Mouse (Mus musculus) erythroblast, embryonic 14.5 days (primary cell): ENCODE data around the gene Fam214a.

Source experiments
- GATA1 ChIP-seq: IDR thresholded peaks from 2 replicates; pipeline ENCODE4 v1.6.1; 2012; ENCODE audit warnings: low read length, inconsistent platforms, mixed read lengths
- TAL1 ChIP-seq: IDR thresholded peaks from 3 replicates; pipeline ENCODE4 v1.6.1; 2012; ENCODE audit warnings: low read length, inconsistent platforms, mixed read lengths

DNA sequence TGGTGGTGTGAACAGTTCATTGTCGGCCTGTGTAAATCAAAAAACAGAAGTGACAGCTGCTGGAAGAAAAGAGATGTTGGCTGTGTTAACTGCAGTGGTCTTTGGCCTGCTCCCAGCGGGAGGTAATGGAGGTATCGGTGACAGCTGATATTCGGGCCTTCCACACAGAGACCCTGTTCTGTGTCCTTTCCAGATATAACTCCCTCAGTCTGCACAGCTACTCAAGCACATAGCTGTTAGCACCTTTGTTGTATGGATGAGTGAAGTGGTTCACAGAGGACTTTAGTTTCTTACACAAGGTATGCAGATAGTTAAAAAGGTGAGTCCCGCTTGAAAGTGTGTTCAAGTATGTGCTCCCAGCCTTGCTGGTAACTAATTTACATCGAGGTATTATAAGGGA, 7.9 kb downstream of the Fam214a start:
- TF ChIP-seq GATA1: no peak
- no peak for TF ChIP-seq TAL1
